Mouse (Mus musculus): Measurements from ENCODE around the gene Eogt.

GRCm38 (mm10) chr6:97106106-97106505 is 42.9 kb downstream of the Eogt start:
- TF ChIP-seq POLR2A (IDR thresholded peaks at IDR 0.05; ENCODE audit: control insufficient read depth, low read depth, low read length) (no peak), CTCF (IDR thresholded peaks at IDR 0.05; ENCODE audit: control insufficient read depth, insufficient read depth, insufficient replicate concordance, low read depth, low read length) (no peak)

Measured in testis, adult 2 months (tissue).